Mouse (Mus musculus) monocyte, adult 5-6 weeks (primary cell): Measurements from ENCODE around the gene Mocs1. TPM values are rescaled to one million over a fixed set of nuclear protein-coding genes. Genes with fewer than 3 reads are reported as not detected.
"Not testable (repeated sequence)": the region's sequence is repeated elsewhere in the genome, so short reads cannot be mapped to it uniquely, and the experiment has no call there.

ENCODE experiments used
- ATAC-seq: fragments of 153-309, 156-312 bp; replicated peaks from 2 replicates; pipeline ENCODE4 v1.8.0; 2017; ENCODE audit warnings: mild to moderate bottlenecking; ENCODE audit not compliant: low TSS enrichment, insufficient number of reproducible peaks, severe bottlenecking, poor library complexity, low FRiP score
- total RNA-seq: library from RNA; stranded (forward); fragments of 200-1000, 200-491, 200-594 nt; gene quantifications from 3 replicates; pipeline ENCODE4 v1.2.3, GENCODE M21; 2017

Gene Mocs1
- total RNA-seq, 1 experiment from 2014 or later: 15.6 TPM

DNA sequence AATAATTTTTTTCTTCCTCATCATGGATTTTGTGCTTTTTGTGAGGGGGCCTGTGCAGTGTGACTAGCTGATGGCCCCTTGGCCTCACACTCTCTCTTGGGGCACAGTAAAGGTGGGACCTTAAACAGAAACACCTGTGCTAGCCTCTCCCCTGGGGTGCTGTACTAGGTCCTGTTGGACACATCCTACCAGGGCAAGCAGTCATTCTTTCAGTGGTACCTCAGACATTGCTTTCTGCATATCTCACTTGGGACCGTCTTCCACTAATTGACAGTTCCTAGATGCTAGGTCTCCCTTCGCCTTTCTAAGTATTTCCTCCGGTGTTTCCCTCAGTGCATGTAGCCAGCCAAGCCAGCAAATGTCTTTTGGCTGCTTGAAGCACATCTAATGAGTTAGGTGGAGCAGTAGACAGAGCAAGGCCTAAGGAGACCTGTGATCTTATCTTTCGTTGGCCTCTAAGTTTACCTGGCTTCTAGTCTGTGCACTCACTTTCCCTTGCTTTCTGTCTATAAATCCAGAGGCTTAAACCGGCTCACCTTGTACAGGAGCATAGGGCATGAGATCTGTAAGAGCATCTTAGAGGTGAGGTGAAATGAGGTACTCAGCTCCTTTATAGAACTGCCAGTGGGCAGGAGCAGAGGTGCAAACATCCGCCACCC, 1.4 kb downstream of the Mocs1 start:
- no peak for ATAC-seq

DNA sequence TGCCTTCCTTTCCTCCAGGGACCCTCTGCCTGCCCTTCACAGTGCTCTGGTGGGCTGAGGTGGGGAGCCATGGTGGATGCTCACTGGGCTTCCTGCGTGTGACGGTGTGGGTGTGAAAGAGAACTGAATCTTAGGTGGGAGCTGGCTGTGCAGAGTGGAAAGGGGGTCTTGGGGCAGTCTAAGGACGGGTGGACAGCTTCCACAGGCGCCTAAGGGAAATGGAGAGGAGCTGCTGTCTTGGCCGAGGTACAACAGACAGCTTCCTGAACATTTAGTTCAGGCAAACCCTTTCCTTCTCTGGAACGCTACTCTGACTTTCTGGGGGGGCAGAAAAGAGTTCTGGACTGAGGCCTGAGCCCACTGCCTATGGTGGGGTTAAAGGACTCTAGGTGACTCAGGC, 2.0 kb downstream of the Mocs1 start:
- no peak for ATAC-seq

DNA sequence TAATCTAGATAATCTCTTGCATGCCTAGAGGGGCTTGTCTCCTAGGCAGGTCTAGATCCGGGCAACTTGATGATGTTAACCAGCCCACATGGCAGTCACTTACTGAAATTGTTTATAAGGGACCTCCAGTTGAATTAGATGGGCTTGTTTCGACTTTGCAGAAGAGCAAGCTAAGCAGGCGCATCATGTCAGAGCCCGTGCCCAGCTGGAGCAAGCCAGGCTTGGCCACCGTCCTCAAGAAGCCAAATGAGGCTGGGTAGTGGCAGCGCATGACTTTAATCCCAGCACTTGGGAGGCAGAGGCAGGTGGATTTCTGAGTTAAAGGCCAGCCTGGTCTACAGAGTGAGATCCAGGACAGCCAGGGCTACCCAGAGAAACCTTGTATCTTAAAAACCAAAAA, 3.0 kb downstream of the Mocs1 start:
- ATAC-seq: no peak

DNA sequence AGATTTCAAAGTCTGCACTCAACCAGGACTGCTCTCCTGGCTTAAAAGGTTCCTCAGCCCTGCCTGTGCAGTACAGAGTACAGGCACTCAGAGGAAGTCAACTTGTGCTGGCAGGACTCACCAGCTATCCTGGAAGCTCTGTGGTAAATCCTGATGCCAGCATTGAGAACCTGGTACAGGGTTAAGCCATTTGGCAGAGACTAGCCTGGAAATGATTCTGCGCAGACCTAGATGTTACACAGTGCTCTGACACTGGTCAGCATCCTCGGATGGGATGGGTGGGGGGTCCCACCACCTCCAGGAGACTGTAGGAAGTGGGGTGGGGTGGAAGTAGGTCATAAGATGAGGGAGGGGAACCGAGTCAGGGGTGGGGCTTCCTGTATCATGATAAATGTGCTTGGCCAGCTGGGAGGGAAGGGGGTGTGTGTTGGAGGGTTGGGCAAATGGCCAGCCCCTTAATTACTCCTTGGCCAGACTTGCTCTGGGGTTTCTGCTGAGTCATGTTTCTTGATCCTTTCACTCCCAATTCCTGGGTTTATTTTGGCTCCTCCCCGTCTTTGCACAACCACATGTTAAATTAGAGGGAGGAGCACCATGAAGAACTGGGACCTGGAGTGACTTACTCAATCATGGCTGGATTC, 4.0 kb downstream of the Mocs1 start:
- no peak for ATAC-seq

DNA sequence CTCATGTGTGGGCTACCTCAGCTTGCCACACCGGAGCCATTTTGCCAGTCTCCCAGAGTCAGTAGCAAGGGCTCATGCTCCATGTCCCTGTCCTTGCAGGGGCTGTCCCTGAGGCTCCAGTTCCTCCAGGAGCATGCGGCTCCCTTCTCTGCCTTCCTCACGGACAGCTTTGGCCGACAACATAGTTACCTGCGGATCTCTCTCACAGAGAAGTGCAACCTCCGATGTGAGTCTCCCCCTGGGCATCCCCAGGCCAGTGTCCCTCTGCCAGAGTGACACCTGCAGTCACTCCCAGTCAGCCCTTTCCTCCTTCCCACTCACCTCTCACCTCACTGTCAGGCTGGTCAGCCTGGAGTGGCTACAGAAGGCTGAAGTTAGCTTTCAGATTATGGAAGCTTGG, 4.9 kb downstream of the Mocs1 start:
- ATAC-seq: no peak

DNA sequence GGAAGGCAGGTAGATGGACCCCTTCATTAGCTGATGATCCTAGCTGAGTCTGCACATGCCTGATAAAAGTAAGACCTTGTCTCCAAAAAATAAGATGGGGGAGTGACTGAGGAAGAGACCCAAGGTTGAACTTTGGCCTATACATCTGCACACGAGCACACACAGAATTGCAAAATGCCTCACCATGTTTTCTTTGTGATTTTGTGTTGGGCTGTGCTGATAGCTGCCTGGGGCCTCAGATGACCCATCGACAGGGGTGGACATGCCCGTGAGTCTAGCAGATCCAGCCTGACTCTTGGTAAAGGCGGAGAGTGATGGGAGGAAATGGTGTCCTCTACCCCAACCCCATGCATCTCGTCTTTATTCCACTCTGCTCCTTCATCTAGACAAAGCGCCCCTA, 6.1 kb downstream of the Mocs1 start:
- ATAC-seq: no peak

DNA sequence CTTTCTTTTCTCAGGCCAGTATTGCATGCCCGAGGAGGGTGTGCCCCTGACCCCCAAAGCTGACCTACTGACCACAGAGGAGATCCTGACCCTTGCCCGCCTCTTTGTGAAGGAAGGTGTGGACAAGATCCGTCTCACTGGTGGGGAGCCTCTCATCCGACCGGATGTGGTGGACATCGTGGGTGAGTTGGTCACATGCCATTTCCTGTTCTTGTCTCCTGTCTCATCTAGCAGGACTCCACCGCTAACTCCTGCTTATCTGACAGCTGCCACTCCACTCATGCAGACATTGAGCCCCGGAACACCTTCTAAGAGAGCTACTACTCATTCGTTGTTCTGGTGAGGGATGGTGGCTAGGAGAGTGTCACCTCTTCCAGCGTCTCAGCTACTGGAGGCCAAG, 6.9 kb downstream of the Mocs1 start:
- 0 out of 2 replicates have a peak, but pooled peaks have one; percentile 19 for ATAC-seq

DNA sequence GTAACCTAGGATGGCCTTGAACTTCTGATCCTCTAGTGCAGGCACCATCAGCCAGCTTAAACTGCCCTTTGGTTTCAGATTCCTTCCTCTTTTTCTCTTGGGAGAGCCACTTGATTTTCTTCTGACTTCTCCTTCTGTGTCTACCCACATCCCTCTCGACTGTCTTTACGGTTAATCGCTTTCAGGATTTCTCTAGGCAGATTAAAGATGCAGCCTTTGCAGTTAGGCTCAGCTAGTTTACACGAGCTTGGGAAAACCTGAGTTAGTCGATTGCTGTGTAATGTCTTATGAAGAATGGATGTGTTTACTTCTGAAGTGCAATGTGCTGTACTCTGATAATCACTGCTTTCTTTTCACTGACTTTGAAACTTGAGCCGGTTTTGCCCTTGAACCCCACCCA, 8.5 kb downstream of the Mocs1 start:
- ATAC-seq: no peak

DNA sequence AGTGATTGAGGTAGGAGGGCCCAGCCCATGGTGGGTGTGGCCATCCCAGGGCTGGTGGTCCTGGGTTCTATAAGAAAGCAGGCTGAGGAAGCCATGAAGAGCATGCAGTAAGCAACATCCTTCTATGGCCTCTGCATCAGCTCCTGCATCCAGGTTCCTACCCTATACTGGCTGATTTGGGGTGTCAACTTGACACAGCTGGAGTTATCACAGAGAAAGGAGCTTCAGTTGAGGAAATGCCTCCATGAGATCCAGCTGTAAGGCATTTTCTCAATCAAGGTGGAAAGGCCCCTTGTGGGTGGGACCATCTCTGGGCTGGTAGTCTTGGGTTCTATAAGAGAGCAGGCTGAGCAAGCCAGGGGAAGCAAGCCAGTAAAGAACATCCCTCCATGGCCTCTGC, 9.1 kb downstream of the Mocs1 start:
- ATAC-seq: not testable (repeated sequence)

DNA sequence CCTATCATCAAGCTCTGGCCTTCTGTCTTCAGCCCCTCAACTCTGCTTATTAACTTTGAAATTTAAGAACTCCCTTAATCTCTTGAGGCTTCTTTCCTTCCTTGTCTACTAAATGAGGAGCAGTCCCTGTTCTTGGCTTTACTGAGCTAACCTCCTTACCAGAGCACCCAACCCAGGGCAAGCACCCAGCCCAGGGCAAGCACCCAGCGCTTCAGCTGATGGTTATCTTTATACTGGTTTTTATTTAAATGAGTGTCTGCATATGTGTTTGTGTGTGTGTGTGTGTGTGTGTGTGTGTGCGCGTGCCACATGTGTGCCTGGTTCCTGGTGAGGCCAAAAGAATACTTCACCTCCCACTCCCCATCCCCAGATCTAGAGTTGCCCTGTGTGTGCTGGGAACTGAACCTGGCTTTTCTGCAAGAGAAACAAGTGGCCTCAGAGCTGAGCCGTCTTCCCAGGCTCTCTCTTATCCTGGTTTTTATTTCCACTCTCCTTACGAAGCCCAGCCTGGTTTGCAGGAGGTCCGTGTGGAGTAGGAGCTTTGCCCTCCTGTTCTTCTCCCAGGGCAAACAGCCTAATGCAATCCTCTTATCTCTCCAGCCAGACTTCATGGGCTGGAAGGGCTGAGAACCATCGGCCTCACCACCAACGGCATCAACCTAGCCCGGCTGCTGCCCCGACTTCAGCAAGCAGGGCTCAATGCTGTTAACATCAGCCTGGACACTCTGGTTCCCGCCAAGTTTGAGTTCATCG, 10.8 kb downstream of the Mocs1 start:
- no peak for ATAC-seq

DNA sequence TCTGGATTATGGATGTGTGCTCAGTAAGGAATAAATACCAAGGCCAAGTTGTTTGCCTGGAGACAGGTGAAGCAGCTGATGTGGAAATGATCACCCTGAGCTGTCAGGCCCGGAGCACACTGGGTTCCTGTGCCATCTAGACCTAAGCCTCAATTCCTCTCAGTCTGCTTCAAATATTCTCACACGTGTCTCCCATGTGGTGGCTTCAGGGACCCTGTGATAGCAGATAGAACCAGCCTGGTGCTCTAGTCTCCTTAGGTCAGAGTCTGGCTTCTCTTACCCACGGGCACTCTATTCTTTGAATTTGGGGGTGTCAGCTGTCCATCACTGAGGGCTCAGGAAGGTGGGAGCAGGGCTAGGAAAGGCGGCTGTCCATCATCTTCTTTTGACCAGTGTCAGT, 11.5 kb downstream of the Mocs1 start:
- no peak for ATAC-seq

DNA sequence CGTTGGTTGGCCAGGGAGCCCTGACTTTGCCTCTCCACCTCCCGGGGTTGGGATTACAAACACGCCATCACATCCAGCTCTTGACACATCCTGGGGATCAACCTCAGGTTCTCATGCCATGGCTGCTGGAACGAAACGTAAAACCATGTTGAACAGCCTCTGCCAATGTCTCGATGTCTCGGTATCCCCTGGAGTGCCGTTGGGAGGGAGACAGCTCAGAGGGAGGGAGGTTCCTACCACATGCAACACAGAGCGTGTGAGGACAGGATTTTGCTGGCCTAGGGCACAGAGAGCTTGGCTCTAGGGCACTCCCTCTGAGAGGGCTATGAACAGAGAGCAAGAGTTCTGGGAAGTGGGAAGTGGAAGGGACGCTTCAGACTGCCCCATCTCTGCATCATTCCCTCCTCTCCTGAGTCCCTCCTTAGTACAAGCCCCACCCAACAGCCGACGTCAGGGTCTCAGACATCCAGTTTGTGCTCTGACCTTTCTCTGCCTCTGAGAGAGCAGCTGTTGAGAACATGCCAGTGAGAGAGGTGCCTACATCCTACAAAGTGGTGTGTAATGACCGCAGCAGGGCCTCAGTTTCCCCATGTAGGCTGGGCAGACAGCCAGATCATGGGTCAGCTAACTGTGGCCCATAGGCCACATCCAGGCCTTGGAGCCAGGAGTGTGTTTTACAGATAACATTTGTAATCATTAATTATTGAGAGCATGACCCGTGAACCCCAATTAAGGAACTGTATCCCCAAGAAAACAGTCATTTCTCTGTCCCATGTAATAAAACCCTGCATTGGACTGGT, 12.4 kb downstream of the Mocs1 start:
- 0 out of 2 replicates have a peak, but pooled peaks have one; percentile 9 for ATAC-seq

DNA sequence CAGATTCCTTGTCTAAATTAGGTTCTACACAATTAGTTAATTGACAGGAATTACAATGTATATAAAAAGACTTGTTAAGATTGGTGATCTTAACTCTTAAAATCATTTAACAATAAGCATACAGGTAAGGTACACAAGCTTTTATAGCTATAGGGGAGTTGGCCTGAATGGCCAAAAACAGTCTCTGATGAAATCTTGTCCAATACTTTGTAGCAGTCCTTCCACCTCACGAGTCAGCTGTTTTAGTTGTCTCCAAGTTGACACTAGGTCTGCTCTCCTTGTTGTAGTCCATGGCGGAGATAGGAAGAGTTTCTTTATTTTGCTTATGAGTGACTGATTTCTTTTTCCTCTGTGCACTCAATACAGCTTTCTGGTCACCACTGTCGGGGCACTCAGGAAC, 14.7 kb downstream of the Mocs1 start:
- not testable (repeated sequence) for ATAC-seq

DNA sequence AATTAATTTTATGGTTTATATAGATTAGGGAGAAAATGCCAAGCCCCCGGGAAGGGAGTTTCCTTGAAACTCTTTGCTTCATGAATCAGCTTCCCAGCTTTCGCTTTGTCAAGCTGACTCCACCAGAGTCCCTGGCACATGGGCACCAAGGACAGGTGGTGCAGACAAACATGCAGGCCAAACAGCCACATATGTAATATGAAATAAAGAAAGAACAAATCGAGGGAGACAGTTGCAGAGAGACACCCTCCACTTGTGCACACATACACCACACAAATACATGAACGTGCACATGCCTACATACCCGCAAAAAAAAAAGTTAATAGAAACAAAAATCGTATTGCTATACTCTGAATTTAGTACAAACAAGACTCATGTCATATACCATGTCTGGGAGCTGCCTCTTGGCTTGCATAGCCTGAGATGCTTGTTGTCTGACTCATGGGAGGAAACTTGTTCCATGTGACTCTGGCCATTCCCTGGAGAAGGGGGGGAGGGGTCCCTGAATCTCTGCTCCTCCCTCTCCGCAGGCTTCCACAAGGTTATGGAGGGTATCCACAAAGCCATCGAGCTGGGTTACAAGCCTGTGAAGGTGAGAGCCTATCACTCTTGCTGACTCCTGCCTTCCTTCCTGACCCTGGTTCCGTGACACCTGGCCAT, 20.5 kb downstream of the Mocs1 start:
- ATAC-seq: no peak

DNA sequence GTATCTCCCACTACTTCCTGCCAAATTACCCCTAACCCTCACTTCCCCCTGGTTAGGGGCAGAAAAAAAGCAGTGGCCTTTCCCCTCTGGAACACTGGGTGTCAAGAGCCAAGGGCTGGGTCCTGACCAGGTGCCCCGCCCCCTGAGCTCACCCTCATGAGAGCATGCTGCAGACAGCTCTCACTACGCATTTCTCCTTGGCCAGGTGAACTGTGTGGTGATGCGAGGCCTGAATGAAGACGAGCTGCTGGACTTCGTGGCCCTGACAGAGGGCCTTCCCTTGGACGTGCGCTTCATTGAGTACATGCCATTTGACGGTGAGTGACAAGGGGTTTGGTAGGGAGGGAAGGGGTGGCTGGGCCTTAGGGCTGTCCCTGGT, 21.1 kb downstream of the Mocs1 start:
- no peak for ATAC-seq

DNA sequence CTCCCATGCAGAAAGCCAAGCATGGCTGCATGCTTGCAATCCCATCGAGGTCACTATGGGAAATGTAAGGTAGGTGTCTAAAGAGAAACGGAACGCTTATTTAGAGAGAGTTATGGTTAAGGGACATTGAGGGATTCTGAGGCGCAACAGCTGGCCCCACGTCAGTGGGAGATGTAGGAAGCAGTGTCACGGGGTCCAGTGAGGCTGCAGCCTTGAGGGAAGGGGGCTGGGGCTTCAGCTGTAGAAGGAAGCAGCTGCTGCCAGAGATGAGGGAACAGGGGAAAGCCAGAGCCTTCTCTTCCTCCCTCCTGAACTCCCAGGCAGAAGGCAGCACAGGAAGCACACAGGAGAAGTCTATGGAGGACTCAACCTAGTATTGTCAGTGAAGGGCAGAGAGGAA, 22.8 kb downstream of the Mocs1 start:
- no peak for ATAC-seq

DNA sequence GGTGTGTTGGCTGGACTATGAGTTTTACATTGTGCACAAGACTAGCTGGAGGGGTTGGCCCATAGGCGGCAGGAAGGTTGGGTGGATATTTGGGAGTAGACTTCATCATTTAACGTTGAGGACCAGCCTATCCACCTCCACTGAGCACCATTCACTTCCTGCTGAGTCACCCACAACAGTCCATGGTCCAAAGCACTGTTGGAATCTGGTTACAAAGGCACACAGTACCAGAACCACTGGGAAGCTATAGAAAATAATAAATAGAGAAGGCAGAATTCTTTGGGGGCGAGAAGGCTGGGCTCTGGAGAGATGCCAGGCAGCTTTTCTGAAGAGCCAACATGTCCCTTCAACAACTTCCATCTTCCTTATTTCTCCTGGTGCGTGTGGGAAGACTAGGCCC, 28.2 kb downstream of the Mocs1 start:
- no peak for ATAC-seq

DNA sequence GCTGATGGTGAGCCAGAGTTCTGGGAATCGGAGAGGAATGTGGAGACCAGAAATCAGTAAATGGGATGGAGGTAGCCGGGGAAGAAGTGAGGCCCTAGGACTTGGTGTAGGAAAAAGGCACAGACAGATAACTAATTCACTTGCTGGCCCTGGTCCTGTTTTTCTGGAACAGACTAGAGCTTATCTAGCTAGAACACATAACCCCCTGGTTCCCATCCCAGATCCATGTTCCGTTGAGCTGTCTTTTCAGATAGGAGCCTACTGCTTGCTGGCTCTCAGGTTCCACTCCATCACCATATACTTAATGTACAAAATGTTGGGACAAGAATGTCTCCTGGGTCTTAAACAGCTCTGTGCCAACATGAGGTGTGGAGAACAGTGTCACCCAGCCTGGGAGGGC, 29.7 kb downstream of the Mocs1 start:
- ATAC-seq: no peak

DNA sequence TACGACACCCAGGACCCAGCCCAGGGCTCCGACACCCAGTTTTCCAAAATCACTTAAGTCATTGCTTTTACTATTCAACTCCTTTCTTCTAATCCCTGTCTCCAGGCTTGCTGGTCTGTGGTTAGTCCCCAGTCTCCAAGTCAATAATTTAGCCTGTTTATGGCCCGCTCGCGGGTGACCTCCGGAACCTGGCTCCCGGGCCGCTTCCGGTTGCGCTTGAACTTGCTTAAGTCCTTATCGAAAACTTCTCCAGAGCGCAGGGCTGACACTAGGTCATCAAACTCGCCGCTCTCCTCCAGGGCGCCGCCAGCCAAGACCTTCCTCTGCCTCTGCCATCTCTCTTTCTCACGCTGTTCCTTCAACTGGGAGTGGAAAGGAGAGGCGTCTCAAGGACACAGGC, 30.2 kb downstream of the Mocs1 start:
- no peak for ATAC-seq
